Mouse (Mus musculus): ENCODE measurements around the gene Dnali1.

DNA sequence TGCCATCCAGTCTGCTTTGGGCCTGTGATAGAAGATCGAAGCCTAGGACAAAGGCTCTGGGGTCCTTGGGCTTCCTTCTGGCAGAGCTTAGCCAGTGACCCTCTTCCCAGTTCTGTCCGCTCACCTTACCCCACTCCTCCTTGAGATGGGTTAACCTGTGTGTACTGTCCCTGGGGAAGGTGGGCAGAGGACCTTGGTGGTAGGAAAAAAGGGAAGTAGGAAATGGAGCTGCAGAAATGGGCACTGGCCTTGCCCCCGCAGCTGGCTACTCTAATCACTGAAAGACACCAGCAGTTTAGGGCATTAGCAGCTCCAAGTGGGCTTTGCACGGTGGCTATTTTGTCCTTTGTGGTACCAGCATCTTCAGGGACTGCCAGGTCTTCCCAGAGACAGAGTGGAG lies 49.6 kb upstream of the Dnali1 start:
- TF ChIP-seq E2F4 (IDR thresholded peaks at IDR 0.05; ENCODE audit: insufficient read depth) (no peak), POLR2A (IDR thresholded peaks at IDR 0.05; ENCODE audit: insufficient read length, low read depth) (no peak), MYOD1 (IDR thresholded peaks at IDR 0.05; ENCODE audit: control insufficient read depth in 1 of 3, insufficient read length in 2 of 3, low read depth in 2 of 3) (no peak), POLR2AphosphoS2 (IDR thresholded peaks at IDR 0.05; ENCODE audit: insufficient read length, low read depth) (no peak), USF1 (IDR thresholded peaks at IDR 0.05; ENCODE audit: low read depth) (no peak), MAX (IDR thresholded peaks at IDR 0.05; ENCODE audit: low read depth) (no peak), TCF12 (IDR thresholded peaks at IDR 0.05; ENCODE audit: insufficient read depth, poor library complexity, severe bottlenecking) (no peak), SRF (IDR thresholded peaks at IDR 0.05; ENCODE audit: control insufficient read depth, insufficient read length, low read depth) (no peak), TCF3 (IDR thresholded peaks at IDR 0.05; ENCODE audit: insufficient read length, low read depth) (no peak), REST (IDR thresholded peaks at IDR 0.05; ENCODE audit: insufficient read depth, insufficient read length) (no peak), CEBPB (IDR thresholded peaks at IDR 0.05; ENCODE audit: insufficient read depth, poor library complexity, severe bottlenecking) (no peak), MYOG (IDR thresholded peaks at IDR 0.05; ENCODE audit: control insufficient read depth in 1 of 3, insufficient read depth in 1 of 3, insufficient read length in 2 of 3, low read depth in 2 of 3) (no peak)
